Mouse (Mus musculus): ENCODE measurements at regions not wholly inside any gene's neighbourhood (a gene's known extent, or its start where the extent isn't known, plus 50 kb on each side); places are given as distances from the start of the nearest gene placed in this dataset.
A peak's percentile ranks its signal among the peaks of the same experiment; 100 is the strongest.
"Not testable (repeated sequence)": the region's sequence is repeated elsewhere in the genome, so short reads cannot be mapped to it uniquely, and the experiment has no call there.

DNA sequence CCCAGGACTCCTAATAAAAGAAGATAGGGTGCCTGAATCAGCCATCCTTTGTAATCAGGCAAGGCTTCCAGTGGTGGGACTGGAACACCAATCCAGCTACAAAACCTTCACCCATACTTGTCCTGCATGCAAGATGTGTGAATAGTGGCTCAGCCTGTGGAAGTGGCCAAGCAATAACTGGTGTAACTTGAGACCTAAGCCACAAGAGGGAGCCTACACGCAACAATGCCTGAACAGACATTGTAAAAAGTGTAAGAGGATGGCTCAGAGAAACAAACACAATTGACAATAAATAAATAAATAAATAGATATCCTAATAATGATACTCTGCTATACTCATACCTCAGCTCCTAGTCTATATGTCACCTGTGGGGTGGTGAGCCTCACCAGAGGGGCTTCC is 781.5 kb upstream of the Cdh20 start:
- Histone ChIP-seq H3K27ac (replicated peaks) (no peak overlapping the region), H3K9me3 (no peaks in the 10 kb centered on the region), H3K4me3 (no peak overlapping the region), H3K9ac (no peak overlapping the region), H3K36me3 (no peaks in the 10 kb centered on the region), H3K4me2 (no peak overlapping the region), H3K27me3 (no peaks in the 10 kb centered on the region), H3K4me1 (replicated peaks) (no peaks in the 10 kb centered on the region)
- 23% methylated on average over 1 of the region's 1 CpGs for WGBS
- 0 out of 2 replicates have a peak, but pooled peaks have one; percentile 59 for ATAC-seq (ENCODE audit: low FRiP score, low read depth)

DNA sequence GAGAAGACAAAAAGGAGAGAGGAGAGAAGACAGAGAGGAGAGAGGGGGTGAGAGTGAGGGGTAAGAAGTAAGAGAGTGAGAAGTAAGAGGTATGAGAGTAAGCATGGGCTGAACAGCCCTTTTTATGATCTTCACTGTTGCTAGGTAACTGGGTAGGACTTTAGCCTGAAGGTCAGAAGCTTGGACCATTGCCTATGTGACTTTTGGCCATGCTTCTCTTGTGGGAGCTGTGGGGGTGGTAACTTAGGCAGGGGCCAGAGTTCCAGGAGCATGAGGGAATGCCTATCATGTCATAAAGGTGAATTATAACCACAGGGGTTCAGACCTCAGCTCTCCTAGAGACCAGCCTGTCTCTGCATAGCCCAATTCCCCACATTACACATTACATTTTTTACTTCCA is 765.4 kb upstream of the Cdh20 start:
- H3K4me2 ChIP-seq, H3K9ac ChIP-seq: not testable (repeated sequence)

DNA sequence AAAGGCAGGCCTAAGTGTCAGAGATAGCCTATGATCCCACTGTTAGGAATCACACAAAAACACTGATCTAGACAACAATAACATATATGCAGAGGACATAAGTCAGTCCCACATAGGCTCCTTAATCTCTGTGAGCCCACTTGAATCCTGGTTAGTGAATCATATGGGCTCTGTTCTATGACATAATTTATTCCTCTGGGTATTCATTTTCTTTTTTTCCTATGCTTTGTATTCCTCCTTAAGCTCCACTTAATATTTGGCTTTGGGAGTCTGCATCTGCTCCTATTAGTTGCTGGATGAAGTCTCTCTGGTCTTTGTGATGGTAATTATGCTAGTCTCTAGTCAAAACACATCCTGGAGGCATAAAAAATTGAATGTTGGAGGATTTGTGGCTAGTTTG is 738.7 kb upstream of the Cdh20 start:
- no peaks in the 10 kb centered on the region for H3K27me3 ChIP-seq

More for the DNA sequence above, 765.4 kb upstream of the Cdh20 start:
- not testable (repeated sequence) for H3K27me3 ChIP-seq; ATAC-seq (ENCODE audit: low FRiP score, low read depth); H3K36me3 ChIP-seq; H3K4me3 ChIP-seq; H3K9me3 ChIP-seq; H3K27ac ChIP-seq (replicated peaks); H3K4me1 ChIP-seq (replicated peaks)

DNA sequence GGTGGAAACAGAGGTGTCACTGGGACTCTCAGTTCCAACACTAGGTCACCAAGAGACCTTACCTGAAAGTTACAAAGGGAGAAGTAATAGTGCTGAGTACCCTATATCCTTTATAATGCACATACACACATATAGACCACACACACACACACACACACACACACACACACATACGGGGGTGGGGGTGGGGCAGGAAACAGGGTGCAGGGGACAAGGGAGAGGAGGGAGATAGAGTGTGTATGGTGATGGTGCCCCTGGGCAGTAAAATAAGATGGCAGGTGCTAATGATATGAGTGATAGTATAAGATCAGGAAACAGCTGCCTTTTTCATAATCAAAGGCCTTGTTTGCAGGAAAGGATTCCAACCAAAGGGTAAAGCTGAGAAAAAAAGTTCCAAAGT is 719.9 kb upstream of the Cdh20 start:
- Histone ChIP-seq H3K27me3 (no peaks in the 10 kb centered on the region), H3K4me1 (replicated peaks) (no peaks in the 10 kb centered on the region), H3K9me3 (no peaks in the 10 kb centered on the region), H3K4me3 (no peak overlapping the region), H3K4me2 (no peak overlapping the region), H3K36me3 (no peaks in the 10 kb centered on the region), H3K27ac (replicated peaks) (no peak overlapping the region), H3K9ac (no peak overlapping the region)
- ATAC-seq (ENCODE audit: low FRiP score, low read depth): no peak
- 56% methylated on average over 1 of the region's 1 CpGs for WGBS

More for the DNA sequence above, 738.7 kb upstream of the Cdh20 start:
- Histone ChIP-seq H3K4me3 (no peak overlapping the region), H3K9me3 (no peaks in the 10 kb centered on the region), H3K27ac (replicated peaks) (no peak overlapping the region), H3K4me2 (no peak overlapping the region), H3K4me1 (replicated peaks) (no peaks in the 10 kb centered on the region), H3K9ac (no peak overlapping the region), H3K36me3 (no peaks in the 10 kb centered on the region)
- no peak for ATAC-seq (ENCODE audit: low FRiP score, low read depth)

DNA sequence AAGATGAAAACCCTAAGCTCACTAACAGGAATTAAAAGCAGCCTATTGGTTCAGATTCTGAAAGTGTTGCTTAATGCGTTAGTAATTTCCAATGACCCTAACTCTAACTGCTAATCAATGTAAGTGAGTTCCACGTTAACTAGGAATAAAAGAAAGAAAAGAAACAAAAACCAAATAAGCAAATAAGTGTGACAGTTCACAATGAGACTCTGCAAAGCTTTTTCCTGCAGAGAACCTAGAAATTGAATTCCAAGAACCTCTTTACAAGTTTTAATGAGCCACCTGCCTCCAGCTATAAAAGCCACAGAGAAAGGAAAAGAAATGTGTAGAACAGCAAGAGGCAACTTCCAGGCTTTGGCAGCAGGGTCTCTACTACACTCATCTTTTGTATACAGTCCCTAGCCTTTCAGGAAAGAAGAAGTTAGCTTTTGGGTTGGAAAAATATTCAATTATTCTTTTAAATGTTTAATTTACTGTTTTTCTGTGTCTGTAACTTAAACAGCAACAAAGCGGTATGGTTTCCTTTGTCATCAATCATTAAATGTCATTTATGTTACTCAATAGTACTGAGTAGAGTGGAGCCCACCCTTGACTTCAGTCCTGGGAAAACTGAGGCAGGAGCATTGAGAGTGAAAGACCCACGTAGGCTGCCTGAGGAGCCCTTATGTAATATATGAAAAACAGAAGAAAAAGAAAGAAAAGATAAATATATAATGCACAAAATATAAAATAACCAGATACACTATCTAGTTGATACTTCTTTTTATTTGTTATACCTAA is 719.0 kb upstream of the Cdh20 start:
- H3K9me3 ChIP-seq: no peaks in the 10 kb centered on the region
- H3K36me3 ChIP-seq: no peaks in the 10 kb centered on the region
- H3K4me2 ChIP-seq: no peak overlapping the region
- ATAC-seq (ENCODE audit: low FRiP score, low read depth): no peak
- H3K9ac ChIP-seq: no peak overlapping the region
- H3K27me3 ChIP-seq: no peaks in the 10 kb centered on the region
- no peak overlapping the region for H3K4me3 ChIP-seq
- no peak overlapping the region for H3K27ac ChIP-seq (replicated peaks)
- no peaks in the 10 kb centered on the region for H3K4me1 ChIP-seq (replicated peaks)
- WGBS: 49% methylated on average over 4 of the region's 4 CpGs

All from hindbrain, embryonic 15.5 days (tissue).